Mouse (Mus musculus) liver, adult 2 months (tissue): ENCODE data around the gene Tex19.1. TPM values are rescaled to one million over a fixed set of nuclear protein-coding genes. Genes with fewer than 3 reads are reported as not detected.

Experiments used
- DNase-seq: peaks from one replicate; pipeline ENCODE4 v3.0.0-alpha.2; 2011; ENCODE audit warnings: low read depth, low spot score; ENCODE audit errors: extremely low read depth
- H3K27ac ChIP-seq: fragments of 200-500 bp; replicated peaks from 2 replicates; pipeline ENCODE4 v1.5.1; 2012; ENCODE audit warnings: low read depth, mild to moderate bottlenecking, control low read depth, inconsistent platforms, low read length; ENCODE audit not compliant: insufficient read depth
- H3K27me3 ChIP-seq: fragments of 200-500 bp; 2 replicates; pipeline ENCODE4 v1.6.1; 2012; ENCODE audit warnings: mild to moderate bottlenecking, moderate library complexity, low read length, inconsistent platforms; ENCODE audit not compliant: control insufficient read depth, insufficient read depth
- H3K36me3 ChIP-seq: fragments of 200-500 bp; 2 replicates; pipeline ENCODE4 v1.6.1; 2012; ENCODE audit warnings: low read length, inconsistent platforms; ENCODE audit not compliant: control insufficient read depth, insufficient read depth
- H3K4me1 ChIP-seq: fragments of 200-500 bp; 2 replicates; pipeline ENCODE4 v1.6.1; 2011; ENCODE audit warnings: low read length; ENCODE audit not compliant: control insufficient read depth, insufficient read depth
- H3K4me3 ChIP-seq: fragments of 200-500 bp; 2 replicates; pipeline ENCODE4 v1.5.1; 2011; ENCODE audit warnings: low read depth, mild to moderate bottlenecking, control low read depth, low read length, moderate library complexity; ENCODE audit not compliant: insufficient read depth
- H3K79me2 ChIP-seq: fragments of 200-500 bp; 2 replicates; pipeline ENCODE4 v1.6.1; 2012; ENCODE audit warnings: inconsistent platforms, mild to moderate bottlenecking, low read length, moderate library complexity; ENCODE audit not compliant: control insufficient read depth, insufficient read depth
- H3K9ac ChIP-seq: fragments of 200-500 bp; 2 replicates; pipeline ENCODE4 v1.6.1; 2012; ENCODE audit warnings: low read depth, mild to moderate bottlenecking, control low read depth, inconsistent platforms, low read length
- CTCF ChIP-seq: fragments of 200-500 bp; IDR thresholded peaks from 2 replicates; pipeline ENCODE4 v1.5.1; 2011; ENCODE audit warnings: low read depth, low read length, control low read depth
- POLR2A ChIP-seq: fragments of 200-500 bp; IDR thresholded peaks from 2 replicates; pipeline ENCODE4 v1.6.1; 2011; ENCODE audit warnings: low read length, control low read depth; ENCODE audit not compliant: insufficient read depth; ENCODE audit errors: extremely low read depth
- WGBS: fragments of 180-500 bp; shearing (Covaris S2); methylation state at CpG from one replicate; pipeline ENCODE4 v1.1.7; 2018; 5-methylcytosine and 5-hydroxymethylcytosine counted together
- polyA plus RNA-seq: library from polyadenylated mRNA; depleted of rRNA; stranded (reverse); fragments of >200 nt; gene quantifications from 2 replicates; pipeline ENCODE4 v1.2.3, GENCODE M21; 2012; rRNA removed
- total RNA-seq: library from RNA; depleted of rRNA; stranded (reverse); fragments of >200 nt; gene quantifications from 2 replicates; pipeline ENCODE4 v1.2.3, GENCODE M21; 2014; rRNA removed

Tex19.1 gene
- total and polyA plus RNA-seq, 2 experiments = not detected

DNA sequence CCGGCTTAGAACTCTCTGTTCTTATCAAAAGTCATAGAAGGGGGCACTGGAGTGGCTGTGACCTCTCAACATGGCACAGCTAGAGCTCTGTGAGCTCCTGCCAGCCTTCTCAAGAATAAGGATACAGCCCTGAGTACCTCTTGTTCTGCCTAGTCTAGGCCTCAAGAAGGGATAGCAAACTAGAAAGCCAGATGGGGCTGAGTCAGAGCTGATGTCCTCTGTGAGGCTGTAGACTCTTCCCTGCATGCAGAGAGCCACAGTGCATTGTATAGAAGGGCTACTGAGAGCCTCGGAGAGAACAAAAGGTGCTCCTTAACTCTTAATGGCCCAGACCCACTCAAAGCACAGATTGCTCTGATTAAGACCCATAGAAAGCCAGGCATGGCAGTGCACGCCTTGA, 28.3 kb downstream of the Tex19.1 start:
- Histone ChIP-seq H3K27me3 (no peaks in the 10 kb centered on the region), H3K9ac (no peak overlapping the region), H3K36me3 (no peaks in the 10 kb centered on the region), H3K27ac (no peak overlapping the region), H3K4me1 (no peaks in the 10 kb centered on the region), H3K79me2 (no peaks in the 10 kb centered on the region), H3K4me3 (no peak overlapping the region)
- 82% methylated on average over 3 of the region's 3 CpGs for WGBS
- DNase-seq = no peak
- TF ChIP-seq CTCF (no peak), POLR2A (no peak)

DNA sequence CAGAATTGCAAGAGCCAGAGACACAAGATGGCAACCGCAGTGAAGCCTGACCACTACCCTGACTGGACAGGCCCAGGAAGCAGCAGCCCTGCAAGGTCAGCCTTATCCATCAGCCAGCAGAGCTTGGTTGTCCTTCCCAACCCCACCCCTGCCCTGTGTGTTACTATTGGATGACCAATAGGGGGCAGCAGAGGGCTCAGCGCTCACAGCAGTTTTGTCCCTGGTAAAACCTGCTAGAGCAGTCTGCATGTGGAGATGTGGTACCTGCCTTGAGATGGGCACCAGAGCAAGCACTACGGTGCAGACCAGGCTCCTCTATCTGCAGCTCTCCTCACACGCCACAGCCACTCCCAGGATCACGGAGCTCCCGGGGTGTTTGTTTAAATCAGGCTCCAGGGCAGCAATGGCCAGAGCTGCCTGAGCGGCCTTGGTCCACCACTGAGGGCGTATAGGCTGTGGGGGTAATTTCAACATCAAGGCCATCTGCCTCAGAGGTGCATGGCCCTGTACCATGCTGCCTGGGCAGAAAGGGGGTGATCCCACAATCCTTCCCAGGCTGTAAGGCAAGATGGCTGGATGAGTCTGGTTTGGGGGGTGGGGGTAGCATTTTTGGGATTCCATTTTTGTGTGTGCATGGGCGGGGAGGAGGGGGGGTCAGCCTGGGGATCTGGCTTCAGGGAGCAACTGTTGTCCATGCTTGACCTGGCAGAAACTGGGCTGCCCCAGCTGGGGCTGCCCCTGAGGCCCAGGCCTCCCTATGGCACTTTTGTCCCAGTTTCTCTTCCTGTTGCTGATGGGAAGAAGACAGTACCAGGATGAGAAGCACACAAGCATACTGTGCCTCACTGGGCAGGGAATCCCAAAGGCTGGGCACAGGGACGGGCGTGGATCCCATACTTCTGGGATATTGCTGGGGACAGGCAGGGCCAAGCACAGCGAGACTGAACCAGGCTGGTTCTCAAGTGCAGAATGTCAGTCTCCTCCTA, 30.6 kb downstream of the Tex19.1 start:
- TF ChIP-seq CTCF = peak; percentile 92
- no peak for TF ChIP-seq POLR2A
- Histone ChIP-seq H3K36me3 (no peaks in the 10 kb centered on the region), H3K4me3 (no peak overlapping the region), H3K27me3 (no peaks in the 10 kb centered on the region), H3K4me1 (no peaks in the 10 kb centered on the region), H3K9ac (no peak overlapping the region), H3K27ac (no peak overlapping the region), H3K79me2 (no peaks in the 10 kb centered on the region)
- 55% methylated on average over 12 of the region's 12 CpGs for WGBS
- peak; percentile 40 for DNase-seq

DNA sequence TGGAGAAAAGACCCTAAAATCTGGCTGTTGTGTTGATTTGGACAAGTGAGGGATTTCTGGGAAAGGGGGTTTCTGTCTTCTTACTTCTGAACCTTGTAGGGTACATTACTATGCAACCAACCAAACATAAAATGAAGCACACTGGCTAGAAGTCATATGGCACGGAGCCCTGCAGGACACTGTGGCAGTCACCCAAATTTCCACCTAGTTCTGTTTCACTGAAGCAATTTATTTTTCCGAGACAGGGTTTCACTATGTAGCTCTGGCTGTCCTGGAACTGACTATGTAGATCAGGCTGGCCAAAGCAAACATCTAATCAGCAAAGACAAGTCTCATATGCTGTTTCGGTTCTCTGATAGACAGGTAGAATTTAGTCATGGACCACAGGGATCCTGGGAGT, 43.7 kb downstream of the Tex19.1 start:
- peak; percentile 75 for DNase-seq
- Histone ChIP-seq H3K27ac (no peak overlapping the region), H3K4me3 (no peak overlapping the region), H3K79me2 (no peaks in the 10 kb centered on the region), H3K9ac (no peak overlapping the region), H3K27me3 (no peaks in the 10 kb centered on the region), H3K36me3 (no peaks in the 10 kb centered on the region), H3K4me1 (peaks cover 6% of the 10 kb centered on the region)
- TF ChIP-seq POLR2A (no peak), CTCF (no peak)
- 21% methylated on average over 3 of the region's 3 CpGs for WGBS

DNA sequence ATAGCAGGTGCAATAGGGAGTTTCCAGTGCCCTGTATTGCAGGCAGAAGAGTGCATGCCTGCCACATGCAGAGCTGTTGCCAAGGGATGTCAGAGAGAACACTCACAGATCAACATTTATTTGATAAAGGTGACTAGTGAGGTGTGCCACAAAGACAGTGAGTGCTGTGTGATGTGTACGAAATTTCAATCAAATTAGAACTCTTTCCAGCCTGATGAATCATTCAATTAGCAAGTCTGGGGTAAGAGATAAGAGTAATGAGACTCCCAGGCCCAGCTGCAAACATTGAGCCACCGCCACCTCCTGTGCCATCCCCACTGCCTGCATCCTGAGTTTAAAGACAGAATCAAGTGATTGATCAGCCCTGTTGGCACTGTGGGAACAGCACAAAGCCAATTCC, 46.8 kb downstream of the Tex19.1 start:
- WGBS = 85% methylated on average over 2 of the region's 2 CpGs
- Histone ChIP-seq H3K4me3 (no peak overlapping the region), H3K36me3 (no peaks in the 10 kb centered on the region), H3K27me3 (no peaks in the 10 kb centered on the region), H3K9ac (no peak overlapping the region), H3K27ac (no peak overlapping the region), H3K4me1 (peaks cover 6% of the 10 kb centered on the region), H3K79me2 (no peaks in the 10 kb centered on the region)
- TF ChIP-seq POLR2A = no peak
- TF ChIP-seq CTCF = no peak
- no peak for DNase-seq

GRCm38 (mm10) chr11:121193415-121193814, 47.5 kb downstream of the Tex19.1 start:
- no peaks in the 10 kb centered on the region for H3K79me2 ChIP-seq
- TF ChIP-seq POLR2A = no peak
- TF ChIP-seq CTCF = no peak
- 82% methylated on average over 3 of the region's 3 CpGs for WGBS

More at GRCm38 (mm10) chr11:121193415-121193814, 47.5 kb downstream of the Tex19.1 start:
- no peak for DNase-seq
- Histone ChIP-seq H3K27ac (no peak overlapping the region), H3K36me3 (no peaks in the 10 kb centered on the region), H3K4me1 (peaks cover 6% of the 10 kb centered on the region), H3K27me3 (no peaks in the 10 kb centered on the region), H3K4me3 (no peak overlapping the region), H3K9ac (no peak overlapping the region)

Other genes with a start within 250 kb of the Tex19.1 start
- gene Ccdc57, start 213.3 kb upstream of the Tex19.1 start, total RNA-seq = 1.5 and 2.3 TPM in 2 replicates
- 0.80 and 1.1 TPM in 2 replicates for gene Ccdc57, start 213.3 kb upstream of the Tex19.1 start, polyA plus RNA-seq
- gene Slc16a3, start 197.7 kb upstream of the Tex19.1 start, total RNA-seq = 0.28 and 0.47 TPM in 2 replicates
- 0.51 and 0.52 TPM in 2 replicates for gene Slc16a3, start 197.7 kb upstream of the Tex19.1 start, polyA plus RNA-seq
- gene Csnk1d, start 154.8 kb upstream of the Tex19.1 start, total RNA-seq = 28.3 and 31.8 TPM in 2 replicates
- gene Csnk1d, start 154.8 kb upstream of the Tex19.1 start, polyA plus RNA-seq = 34.2 and 36.4 TPM in 2 replicates
- 0.20 and 0.55 TPM in 2 replicates for gene Cd7, start 106.7 kb upstream of the Tex19.1 start, total RNA-seq
- gene Cd7, start 106.7 kb upstream of the Tex19.1 start, polyA plus RNA-seq = 1.5 and 3.4 TPM in 2 replicates
- gene Sectm1b, start 82.6 kb upstream of the Tex19.1 start, total RNA-seq = not detected in 2 replicates
- 0.11 and 0.18 TPM in 2 replicates for gene Sectm1b, start 82.6 kb upstream of the Tex19.1 start, polyA plus RNA-seq
- gene Sectm1a, start 64.9 kb upstream of the Tex19.1 start, total RNA-seq = 0.55 and 0.67 TPM in 2 replicates
- 0.76 and 0.81 TPM in 2 replicates for gene Sectm1a, start 64.9 kb upstream of the Tex19.1 start, polyA plus RNA-seq
- gene Tex19.2, start 27.5 kb upstream of the Tex19.1 start, total RNA-seq = not detected in 2 replicates
- not detected in 2 replicates for gene Tex19.2, start 27.5 kb upstream of the Tex19.1 start, polyA plus RNA-seq
- not detected in 2 replicates for gene Uts2r, start 14.1 kb downstream of the Tex19.1 start, total RNA-seq
- gene Uts2r, start 14.1 kb downstream of the Tex19.1 start, polyA plus RNA-seq = not detected in 2 replicates
- gene Hexdc, start 58.3 kb downstream of the Tex19.1 start, total RNA-seq = 6.1 and 7.5 TPM in 2 replicates
- 7.4 and 11.6 TPM in 2 replicates for gene Hexdc, start 58.3 kb downstream of the Tex19.1 start, polyA plus RNA-seq
- gene Ogfod3, start 58.6 kb downstream of the Tex19.1 start, total RNA-seq = 5.4 and 7.9 TPM in 2 replicates
- 8.2 and 8.6 TPM in 2 replicates for gene Ogfod3, start 58.6 kb downstream of the Tex19.1 start, polyA plus RNA-seq
- gene Cybc1, start 83.2 kb downstream of the Tex19.1 start, total RNA-seq = 8.0 TPM in 2 replicates
- 8.2 and 10.9 TPM in 2 replicates for gene Cybc1, start 83.2 kb downstream of the Tex19.1 start, polyA plus RNA-seq
- gene Narf, start 91.1 kb downstream of the Tex19.1 start, total RNA-seq = 39.8 and 44.3 TPM in 2 replicates
- 39.5 and 45.3 TPM in 2 replicates for gene Narf, start 91.1 kb downstream of the Tex19.1 start, polyA plus RNA-seq
- gene Foxk2, start 113.8 kb downstream of the Tex19.1 start, total RNA-seq = 4.3 and 6.4 TPM in 2 replicates
- gene Foxk2, start 113.8 kb downstream of the Tex19.1 start, polyA plus RNA-seq = 12.2 and 17.5 TPM in 2 replicates
- gene Wdr45b, start 208.3 kb downstream of the Tex19.1 start, total RNA-seq = 27.6 and 30.0 TPM in 2 replicates
- gene Wdr45b, start 208.3 kb downstream of the Tex19.1 start, polyA plus RNA-seq = 34.8 and 45.1 TPM in 2 replicates
- gene Rab40b, start 242.1 kb downstream of the Tex19.1 start, total RNA-seq = 0.67 and 0.74 TPM in 2 replicates
- gene Rab40b, start 242.1 kb downstream of the Tex19.1 start, polyA plus RNA-seq = 0.57 and 0.87 TPM in 2 replicates